Mouse (Mus musculus): ENCODE measurements around the gene Sdad1. TPM values are rescaled to one million over a fixed set of nuclear protein-coding genes. Genes with fewer than 3 reads are reported as not detected.

Gene Sdad1
- polyA plus RNA-seq (2015; fragmentation: Illumina TruSeq; extraction: RNeasy Lipid Tissue Mini Kit (QIAGEN cat#74804); ENCODE audit: low read depth, low replicate concordance), result 15.3 TPM

GRCm38 (mm10) chr5:92309681-92310511, at the start of gene Sdad1:
Sdad1 (minus strand) TSS chr5:92310479.

GRCm38 (mm10) chr5:92348794-92349413, 38.6 kb upstream of the Sdad1 start, which contains the start of gene Cxcl10:
Cxcl10 (minus strand) TSS chr5:92348889.

GRCm38 (mm10) chr5:92331635-92332338, 21.5 kb upstream of the Sdad1 start, which contains the start of gene Art3:
Art3 (plus strand) TSS chr5:92331827.

GRCm38 (mm10) chr5:92327929-92328328, 17.6 kb upstream of the Sdad1 start, which contains the start of gene Cxcl9:
Cxcl9 (minus strand) TSS chr5:92328079.

GRCm38 (mm10) chr5:92277437-92278394, 32.6 kb downstream of the Sdad1 start, which contains the start of gene Naaa:
Naaa (minus strand) TSS chr5:92278170.

GRCm38 (mm10) chr5:92256218-92256617, 54.1 kb downstream of the Sdad1 start, which contains the start of gene Ppef2:
Ppef2 (minus strand) TSS chr5:92256278.

Other genes with a start within 250 kb of the Sdad1 start
- gene G3bp2, start 226.8 kb downstream of the Sdad1 start, polyA plus RNA-seq (2015; fragmentation: Illumina TruSeq; extraction: RNeasy Lipid Tissue Mini Kit (QIAGEN cat#74804); ENCODE audit: low read depth, low replicate concordance), result 259 TPM
- 65.8 TPM for gene Uso1, start 172.5 kb downstream of the Sdad1 start, polyA plus RNA-seq (2015; fragmentation: Illumina TruSeq; extraction: RNeasy Lipid Tissue Mini Kit (QIAGEN cat#74804); ENCODE audit: low read depth, low replicate concordance)
- not detected for gene U90926, start 95.1 kb downstream of the Sdad1 start, polyA plus RNA-seq (2015; fragmentation: Illumina TruSeq; extraction: RNeasy Lipid Tissue Mini Kit (QIAGEN cat#74804); ENCODE audit: low read depth, low replicate concordance)
- 1.1 TPM for gene Ppef2, start 54.2 kb downstream of the Sdad1 start, polyA plus RNA-seq (2015; fragmentation: Illumina TruSeq; extraction: RNeasy Lipid Tissue Mini Kit (QIAGEN cat#74804); ENCODE audit: low read depth, low replicate concordance)
- gene Naaa, start 32.3 kb downstream of the Sdad1 start, polyA plus RNA-seq (2015; fragmentation: Illumina TruSeq; extraction: RNeasy Lipid Tissue Mini Kit (QIAGEN cat#74804); ENCODE audit: low read depth, low replicate concordance), result 39.4 TPM
- gene Cxcl9, start 17.6 kb upstream of the Sdad1 start, polyA plus RNA-seq (2015; fragmentation: Illumina TruSeq; extraction: RNeasy Lipid Tissue Mini Kit (QIAGEN cat#74804); ENCODE audit: low read depth, low replicate concordance), result not detected
- gene Art3, start 21.3 kb upstream of the Sdad1 start, polyA plus RNA-seq (2015; fragmentation: Illumina TruSeq; extraction: RNeasy Lipid Tissue Mini Kit (QIAGEN cat#74804); ENCODE audit: low read depth, low replicate concordance), result 9.5 TPM
- gene Cxcl10, start 38.4 kb upstream of the Sdad1 start, polyA plus RNA-seq (2015; fragmentation: Illumina TruSeq; extraction: RNeasy Lipid Tissue Mini Kit (QIAGEN cat#74804); ENCODE audit: low read depth, low replicate concordance), result 0.45 TPM
- 21.6 TPM for gene Nup54, start 124.7 kb upstream of the Sdad1 start, polyA plus RNA-seq (2015; fragmentation: Illumina TruSeq; extraction: RNeasy Lipid Tissue Mini Kit (QIAGEN cat#74804); ENCODE audit: low read depth, low replicate concordance)
- 83.3 TPM for gene Scarb2, start 196.4 kb upstream of the Sdad1 start, polyA plus RNA-seq (2015; fragmentation: Illumina TruSeq; extraction: RNeasy Lipid Tissue Mini Kit (QIAGEN cat#74804); ENCODE audit: low read depth, low replicate concordance)
- gene Fam47e, start 244.6 kb upstream of the Sdad1 start, polyA plus RNA-seq (2015; fragmentation: Illumina TruSeq; extraction: RNeasy Lipid Tissue Mini Kit (QIAGEN cat#74804); ENCODE audit: low read depth, low replicate concordance), result 1.2 TPM

Data from brain, adult 10 weeks (tissue).